Mouse (Mus musculus) MEL (cell line): ENCODE data around the gene Psmd11. TPM values are rescaled to one million over a fixed set of nuclear protein-coding genes. Genes with fewer than 3 reads are reported as not detected.
A peak's percentile ranks its signal among the peaks of the same experiment; 100 is the strongest.
"Not testable (repeated sequence)": the region's sequence is repeated elsewhere in the genome, so short reads cannot be mapped to it uniquely, and the experiment has no call there.

Source experiments
- DNase-seq: peaks from one replicate; pipeline ENCODE4 v3.0.0; 2011; ENCODE audit warnings: low read depth, low spot score
- H3K27ac ChIP-seq: 2 replicates; pipeline ENCODE4 v1.5.1; 2012; ENCODE audit warnings: low read depth, mild to moderate bottlenecking, control low read depth, low read length, moderate library complexity; ENCODE audit not compliant: control insufficient read depth
- H3K27me3 ChIP-seq, 2 experiments: fragments of 150-350 bp in 1 of 2; sonication (generic) in 1 of 2; 2 replicates each; pipeline ENCODE4 v1.6.1; 2012; ENCODE audit warnings: low read length in 2 of 2, mild to moderate bottlenecking in 2 of 2, improper control_type of control experiment in 1 of 2, moderate library complexity in 1 of 2; ENCODE audit not compliant: insufficient read depth in 2 of 2, control insufficient read depth in 1 of 2
- H3K36me3 ChIP-seq, 2 experiments: 2 replicates each; pipeline ENCODE4 v1.6.1; 2012 to 2014; ENCODE audit warnings: low read length in 2 of 2, improper control_type of control experiment in 1 of 2, inconsistent platforms in 1 of 2, mild to moderate bottlenecking in 1 of 2; ENCODE audit not compliant: insufficient read depth in 2 of 2, control insufficient read depth in 1 of 2
- H3K4me1 ChIP-seq, 2 experiments: fragments of 150-350 bp in 1 of 2; sonication (generic) in 1 of 2; 2 replicates each; pipeline ENCODE4 v1.6.1; 2012; ENCODE audit warnings: low read length in 2 of 2, improper control_type of control experiment in 1 of 2, mild to moderate bottlenecking in 1 of 2; ENCODE audit not compliant: insufficient read depth in 2 of 2, control insufficient read depth in 1 of 2
- H3K4me3 ChIP-seq, 2 experiments: fragments of 150-350 bp in 1 of 2; sonication (generic) in 1 of 2; 2 replicates each; pipeline ENCODE4 v1.5.1; 2012; ENCODE audit warnings: low read depth in 2 of 2, low read length in 2 of 2, mild to moderate bottlenecking in 2 of 2, moderate library complexity in 2 of 2, control low read depth in 1 of 2, improper control_type of control experiment in 1 of 2; ENCODE audit not compliant: control insufficient read depth in 1 of 2, insufficient read depth in 1 of 2
- H3K79me2 ChIP-seq: 2 replicates; pipeline ENCODE4 v1.6.1; 2012; ENCODE audit warnings: mild to moderate bottlenecking, low read length, moderate library complexity; ENCODE audit not compliant: control insufficient read depth, poor library complexity, insufficient read depth
- H3K9ac ChIP-seq: 2 replicates; pipeline ENCODE4 v1.6.1; 2012; ENCODE audit warnings: low read depth, mild to moderate bottlenecking, control low read depth, low read length, moderate library complexity; ENCODE audit not compliant: control insufficient read depth, poor library complexity, severe bottlenecking
- H3K9me3 ChIP-seq: fragments of 150-350 bp; sonication (generic); replicated peaks from 2 replicates; pipeline ENCODE4 v1.6.1; 2012; ENCODE audit warnings: mild to moderate bottlenecking, low read length, improper control_type of control experiment, moderate library complexity; ENCODE audit not compliant: insufficient read depth
- BHLHE40 ChIP-seq: IDR thresholded peaks from 2 replicates; pipeline ENCODE4 v1.6.1; 2012; ENCODE audit warnings: low read depth, mild to moderate bottlenecking, inconsistent platforms, low read length, improper control_type of control experiment, borderline replicate concordance
- CTCF ChIP-seq, 3 experiments: IDR thresholded peaks in 2 of 3; conservative IDR thresholded peaks in 1 of 3; 2 replicates each; pipeline ENCODE4 v1.5.1; 2011 to 2012; ENCODE audit warnings: low read length in 3 of 3, low read depth in 2 of 3, mild to moderate bottlenecking in 2 of 3, improper control_type of control experiment in 1 of 3, inconsistent platforms in 1 of 3, mixed read lengths in 1 of 3, moderate library complexity in 1 of 3; ENCODE audit not compliant: control insufficient read depth in 1 of 3, insufficient read depth in 1 of 3, poor library complexity in 1 of 3, severe bottlenecking in 1 of 3
- GATA1 ChIP-seq: IDR thresholded peaks from 2 replicates; pipeline ENCODE4 v1.6.1; 2011; ENCODE audit warnings: low read depth, low read length, improper control_type of control experiment
- JUND ChIP-seq: IDR thresholded peaks from 2 replicates; pipeline ENCODE4 v1.6.1; 2011; ENCODE audit warnings: low read depth, mild to moderate bottlenecking, improper control_type of control experiment, low read length
- MYC ChIP-seq: IDR thresholded peaks from 2 replicates; pipeline ENCODE4 v1.6.1; 2011; ENCODE audit warnings: low read depth, mild to moderate bottlenecking, low read length, improper control_type of control experiment, moderate library complexity
- NRF1 ChIP-seq: IDR thresholded peaks from 2 replicates; pipeline ENCODE4 v1.6.1; 2014; ENCODE audit warnings: low read depth, mild to moderate bottlenecking, inconsistent platforms, low read length, improper control_type of control experiment, moderate library complexity; ENCODE audit not compliant: poor library complexity, insufficient read depth, severe bottlenecking
- POLR2AphosphoS2 ChIP-seq: IDR thresholded peaks from 2 replicates; pipeline ENCODE4 v1.6.1; 2011; ENCODE audit warnings: low read length, improper control_type of control experiment
- RAD21 ChIP-seq: IDR thresholded peaks from 2 replicates; pipeline ENCODE4 v1.6.1; 2011; ENCODE audit warnings: mild to moderate bottlenecking, low read depth, low read length, improper control_type of control experiment
- TBP ChIP-seq: IDR thresholded peaks from 2 replicates; pipeline ENCODE4 v1.8.0; 2011; ENCODE audit warnings: low read depth, low read length, improper control_type of control experiment
- TCF12 ChIP-seq: IDR thresholded peaks from 2 replicates; pipeline ENCODE4 v1.6.1; 2014; ENCODE audit warnings: low read depth, mild to moderate bottlenecking, inconsistent platforms, low read length, improper control_type of control experiment, moderate library complexity
- UBTF ChIP-seq: IDR thresholded peaks from 2 replicates; pipeline ENCODE4 v1.6.1; 2012; ENCODE audit warnings: low read depth, mild to moderate bottlenecking, inconsistent platforms, low read length, improper control_type of control experiment, moderate library complexity, borderline replicate concordance; ENCODE audit not compliant: insufficient read depth
- USF2 ChIP-seq, 2 experiments: IDR thresholded peaks; 2 replicates each; pipeline ENCODE4 v1.6.1; 2011 to 2012; ENCODE audit warnings: improper control_type of control experiment in 2 of 2, low read length in 2 of 2, borderline replicate concordance in 1 of 2, inconsistent platforms in 1 of 2, low read depth in 1 of 2, mild to moderate bottlenecking in 1 of 2; ENCODE audit not compliant: insufficient read depth in 1 of 2
- ZNF384 ChIP-seq: IDR thresholded peaks from 2 replicates; pipeline ENCODE4 v1.6.1; 2012; ENCODE audit warnings: low read depth, mild to moderate bottlenecking, inconsistent platforms, low read length, improper control_type of control experiment
- polyA plus RNA-seq, 2 experiments: library from polyadenylated mRNA; stranded (reverse) in 1 of 2; unstranded in 1 of 2; fragments of >175 nt in 1 of 2; fragments of >200 nt in 1 of 2; gene quantifications; 2 replicates each; pipeline versions ENCODE4 v1.2.1 to v1.2.4; 2012; ENCODE audit warnings: low replicate concordance in 2 of 2, low read depth in 1 of 2; ENCODE audit not compliant: insufficient read length in 2 of 2, insufficient read depth in 1 of 2, missing spikeins in 1 of 2
- total RNA-seq: library from RNA; depleted of rRNA; stranded (reverse); fragments of 300-350 nt; gene quantifications from 2 replicates; pipeline ENCODE4 v1.2.3, GENCODE M21; 2012

The Psmd11 gene
- total and polyA plus RNA-seq, 3 experiments = 110 to 324 (median 184) TPM

DNA sequence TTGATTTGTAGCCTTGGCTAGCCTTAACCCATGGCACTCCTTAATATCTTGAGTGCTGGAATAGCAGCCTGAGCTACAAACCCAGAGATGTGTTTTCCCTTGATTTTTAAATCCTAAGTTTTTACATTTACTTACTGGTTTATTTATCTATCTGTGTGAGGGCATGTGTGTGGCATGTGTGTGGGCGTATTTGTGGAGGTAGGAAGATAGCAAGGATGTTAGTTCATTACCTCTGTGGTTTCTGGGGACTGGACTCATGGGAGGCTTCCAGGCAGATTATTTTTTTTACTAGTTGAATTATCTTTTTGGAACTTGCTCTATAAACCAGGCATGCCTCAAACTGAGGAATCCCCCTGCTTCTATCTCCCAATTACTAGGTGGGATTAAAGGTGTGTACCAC, 24.8 kb downstream of the Psmd11 start (continued):
- no peak for TF ChIP-seq MYC

- not testable (repeated sequence) for H3K27ac ChIP-seq, H3K79me2 ChIP-seq, H3K9me3 ChIP-seq, H3K4me3 ChIP-seq, DNase-seq, H3K27me3 ChIP-seq, H3K9ac ChIP-seq, H3K4me1 ChIP-seq
- TF ChIP-seq ZNF384 (peak; percentile 81), TBP (peak; percentile 74), CTCF (IDR thresholded peaks at IDR 0.05 in 2 of 3, conservative IDR thresholded peaks at IDR 0.05 in 1 of 3; ENCODE audit: control insufficient read depth in 1 of 3, insufficient read depth in 1 of 3, low read depth in 2 of 3, low read length in 3 of 3, poor library complexity in 1 of 3, severe bottlenecking in 1 of 3) (peak; percentile 6 to 22 (median 18); a peak in 2 of 6 replicates)
- peaks cover 0 to 56% of the 10 kb centered on the region in 2 experiments; a peak in 3 of 4 replicates for H3K36me3 ChIP-seq
These were observed 35.3 kb downstream of the Psmd11 start for GRCm38 (mm10) chr11:80463605-80464130.

- Histone ChIP-seq H3K9ac (no peak overlapping the region), H3K4me1 (peaks cover 0 to 7% of the 10 kb centered on the region in 2 experiments; a peak in 1 of 4 replicates), H3K36me3 (peaks cover 8 to 17% of the 10 kb centered on the region in 2 experiments), H3K27ac (no peak overlapping the region), H3K4me3 (no peak overlapping the region), H3K9me3 (no peaks in the 10 kb centered on the region), H3K27me3 (no peaks in the 10 kb centered on the region), H3K79me2 (peaks cover 2% of the 10 kb centered on the region; the same call in 1 of the 2 replicates)
- TF ChIP-seq JUND = no peak
- no peak for TF ChIP-seq USF2 (IDR thresholded peaks at IDR 0.05; ENCODE audit: borderline replicate concordance in 1 of 2, insufficient read depth in 1 of 2, low read depth in 1 of 2, low read length in 2 of 2)
- no peak for TF ChIP-seq TBP
- TF ChIP-seq POLR2AphosphoS2 = no peak
- no peak for TF ChIP-seq NRF1
- no peak for TF ChIP-seq BHLHE40
- TF ChIP-seq UBTF = no peak
- TF ChIP-seq GATA1 = no peak
- TF ChIP-seq RAD21 = no peak
- TF ChIP-seq TCF12 = no peak
- no peak for DNase-seq
These were observed 43.6 kb downstream of the Psmd11 start for GRCm38 (mm10) chr11:80471836-80472605.
